In the genomic region with DNA sequence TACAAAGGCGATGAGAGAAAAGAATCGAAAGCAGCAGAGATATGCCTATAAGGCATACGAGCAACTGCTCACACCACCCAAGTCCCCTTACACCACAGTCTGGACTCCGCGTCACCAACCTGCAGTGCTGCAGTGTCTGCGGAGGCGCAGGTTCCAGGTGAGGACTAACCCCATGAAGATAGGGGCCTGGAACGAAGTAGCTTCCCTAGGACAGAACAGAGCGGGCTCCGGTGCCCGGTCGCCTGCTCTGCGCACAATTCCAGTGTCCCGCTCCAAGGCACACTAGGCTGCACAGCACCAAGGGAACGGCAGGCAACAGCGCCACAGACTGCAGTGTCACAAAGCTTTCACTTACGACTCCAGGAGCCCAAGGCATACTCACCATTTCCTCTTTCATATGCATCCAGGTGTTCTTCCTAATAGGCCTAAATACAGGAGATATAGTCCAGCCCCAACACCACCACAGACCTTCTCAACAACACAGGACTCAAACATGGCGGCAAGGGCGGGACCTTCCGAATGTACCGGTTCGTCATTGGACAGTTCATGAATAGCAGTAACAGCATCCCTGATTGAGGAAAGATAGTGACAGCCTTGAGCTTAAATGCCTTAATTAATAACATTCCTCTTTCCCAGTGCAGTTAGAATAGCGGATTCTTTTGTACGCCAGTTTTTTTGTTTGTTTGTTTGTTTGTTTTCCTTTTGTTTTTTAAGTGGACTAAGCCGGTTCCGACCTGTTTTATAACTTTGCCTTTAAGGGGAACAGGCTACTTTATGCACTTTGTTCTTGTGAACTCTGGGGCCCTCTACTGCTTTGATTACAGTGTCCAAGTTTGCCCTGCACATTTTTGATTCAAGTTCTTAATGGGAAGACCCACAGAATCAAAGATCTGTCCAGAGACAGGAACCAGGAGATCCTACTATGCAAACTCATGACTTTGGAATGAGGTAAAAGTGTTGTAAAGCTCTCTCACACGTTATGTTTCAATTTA, we compare ENCODE assay signal across 8 mouse cellular contexts. TPM values are rescaled to one million over a fixed set of nuclear protein-coding genes. Genes with fewer than 3 reads are reported as not detected.
DNase-seq lines count a peak whose midpoint lies in the region; ATAC-seq and TF ChIP-seq lines count a peak whose summit lies in the region.

A gene (minus strand): TSS at position 503 of the 992 bp plus-strand sequence.

- intact Hi-C loops in heart, postnatal 10 days (cut with DNase I): no loop called here

- H3K9ac ChIP-seq in forebrain, embryonic 13.5 days: peak within 1 kb of the TSS; percentile 79
- peak within 1 kb of the TSS; percentile 88 for H3K9ac ChIP-seq in liver, postnatal 0 days (replicated peaks)
- peak within 1 kb of the TSS; percentile 89 for H3K9ac ChIP-seq in neural tube, embryonic 14.5 days (replicated peaks; ENCODE audit: low read depth, low read length)

- TF ChIP-seq CTCF in liver, postnatal 0 days (IDR thresholded peaks at IDR 0.05; ENCODE audit: low read depth): 0 out of 2 replicates have a peak, but pooled peaks have one; percentile 10

- TF ChIP-seq EP300 in liver, postnatal 0 days (IDR thresholded peaks at IDR 0.05; ENCODE audit: low read depth): no peak

- no peaks in the 10 kb centered on the region for H3K27me3 ChIP-seq in forebrain, embryonic 13.5 days
- H3K27me3 ChIP-seq in liver, postnatal 0 days (ENCODE audit: insufficient read depth, low read length): no peaks in the 10 kb centered on the region
- H3K27me3 ChIP-seq in neural tube, embryonic 14.5 days (ENCODE audit: control insufficient read depth, insufficient read depth, low read length): peaks cover 3% of the 10 kb centered on the region; the same call in 1 of the 2 replicates

- H3K27ac ChIP-seq in forebrain, embryonic 13.5 days: peak within 1 kb of the TSS; percentile 82
- peak within 1 kb of the TSS; percentile 92 for H3K27ac ChIP-seq in liver, postnatal 0 days (ENCODE audit: low read depth)
- H3K27ac ChIP-seq in neural tube, embryonic 14.5 days (ENCODE audit: low read depth, low read length): peak within 1 kb of the TSS; percentile 89

- WGBS in forebrain, embryonic 13.5 days: 3% methylated on average over 27 of the region's 27 CpGs
- WGBS in large intestine, adult 2 months: 1% methylated on average over 27 of the region's 27 CpGs
- WGBS in liver, postnatal 0 days (ENCODE audit: insufficient replicate concordance): 3% methylated on average over 27 of the region's 27 CpGs
- 4% methylated on average over 27 of the region's 27 CpGs for WGBS in neural tube, embryonic 14.5 days

- H3K9me3 ChIP-seq in forebrain, embryonic 13.5 days (replicated peaks): peaks cover 4% of the 10 kb centered on the region; the same call in 1 of the 2 replicates
- no peaks in the 10 kb centered on the region for H3K9me3 ChIP-seq in liver, postnatal 0 days (ENCODE audit: low read length)
- H3K9me3 ChIP-seq in neural tube, embryonic 14.5 days (ENCODE audit: control insufficient read depth, low read length): no peaks in the 10 kb centered on the region

- peak; percentile 92 for DNase-seq in ES-CJ7 (ENCODE audit: low read depth, low spot score)
- DNase-seq in heart, postnatal 10 days: peak; percentile 85 to 89
- DNase-seq in large intestine, adult 2 months (ENCODE audit: low read depth, low spot score): peak; percentile 73
- peak; percentile 83 for DNase-seq in liver, postnatal 0 days
- DNase-seq in testis, postnatal 10 days (ENCODE audit: low spot score): peak; percentile 82

- ATAC-seq in cerebellum, adult (ENCODE audit: insufficient number of reproducible peaks, low FRiP score, low TSS enrichment): peak; percentile 97; the same call in 1 of the 2 replicates
- peak; percentile 100 for ATAC-seq in forebrain, embryonic 13.5 days
- ATAC-seq in liver, postnatal 0 days: peak; percentile 99
- peak; percentile 99 for ATAC-seq in neural tube, embryonic 14.5 days (ENCODE audit: low read depth)

- peak within 1 kb of the TSS; percentile 67 for H3K4me2 ChIP-seq in forebrain, embryonic 13.5 days
- peak within 1 kb of the TSS; percentile 85 for H3K4me2 ChIP-seq in liver, postnatal 0 days (ENCODE audit: low read depth, low read length)
- H3K4me2 ChIP-seq in neural tube, embryonic 14.5 days (ENCODE audit: low read depth, low read length): peak within 1 kb of the TSS; percentile 64

- H3K4me1 ChIP-seq in forebrain, embryonic 13.5 days: peaks cover 12% of the 10 kb centered on the region; the same call in 1 of the 2 replicates
- no peaks in the 10 kb centered on the region for H3K4me1 ChIP-seq in liver, postnatal 0 days (ENCODE audit: insufficient read depth)
- H3K4me1 ChIP-seq in neural tube, embryonic 14.5 days (ENCODE audit: control insufficient read depth, insufficient read depth, low read length): no peaks in the 10 kb centered on the region

- H3K36me3 ChIP-seq in forebrain, embryonic 13.5 days (ENCODE audit: poor library complexity, severe bottlenecking): peaks cover 8% of the 10 kb centered on the region; the same call in 1 of the 2 replicates
- H3K36me3 ChIP-seq in liver, postnatal 0 days (replicated peaks; ENCODE audit: insufficient read depth, low read length): no peaks in the 10 kb centered on the region
- no peaks in the 10 kb centered on the region for H3K36me3 ChIP-seq in neural tube, embryonic 14.5 days (ENCODE audit: control insufficient read depth, insufficient read depth, low read length)

- peak within 1 kb of the TSS; percentile 64 for H3K4me3 ChIP-seq in forebrain, embryonic 13.5 days
- H3K4me3 ChIP-seq in liver, postnatal 0 days (ENCODE audit: low read depth, low read length): peak within 1 kb of the TSS; percentile 87
- H3K4me3 ChIP-seq in neural tube, embryonic 14.5 days (ENCODE audit: low read depth, low read length): peak within 1 kb of the TSS; percentile 83

RNA-seq across cellular contexts. Expression of the gene that starts here (rescaled TPM):
- polyA plus RNA-seq in forebrain, embryonic 13.5 days (2015; fragmentation: Nextera tagmentation; extraction: Ambion mirVana): 24.6 and 27.5 TPM in 2 replicates
- 1 to 10 TPM; 6.2 to 6.4 TPM for total RNA-seq in heart, postnatal 10 days (2021)
- polyA plus RNA-seq in large intestine, adult 2 months (2012; rRNA removed): 0.42 and 0.75 TPM in 2 replicates
- polyA plus RNA-seq in liver, postnatal 0 days (2015; fragmentation: Nextera tagmentation; extraction: Ambion mirVana): 1.4 and 1.5 TPM in 2 replicates
- polyA plus RNA-seq in neural tube, embryonic 14.5 days (2014; fragmentation: Nextera tagmentation; extraction: Ambion mirVana): 33.6 and 34.4 TPM in 2 replicates

Comparison
In these comparisons a context has a peak if more than half of its experiments do, and no peak if none do; other contexts are left out.
1. Peak in every context shown above with its lines: DNase-seq, ATAC-seq, H3K4me3 ChIP-seq and H3K27ac ChIP-seq.
2. RNA of the gene that starts here (polyA plus RNA-seq): 33.6 to 34.4 TPM in neural tube, embryonic 14.5 days and 24.6 to 27.5 TPM in forebrain, embryonic 13.5 days; 1.4 to 1.5 TPM in liver, postnatal 0 days and 0.42 to 0.75 TPM in large intestine, adult 2 months; every median in the first group is over 10 times any median in the second.
3. Peak in DNase-seq in large intestine, adult 2 months; RNA of the gene not detected or under 1 TPM.